Mouse (Mus musculus) liver, embryonic 16.5 days (tissue): Measurements from ENCODE around the gene Csmd2. TPM values are rescaled to one million over a fixed set of nuclear protein-coding genes. Genes with fewer than 3 reads are reported as not detected.
"Not testable (repeated sequence)": the region's sequence is repeated elsewhere in the genome, so short reads cannot be mapped to it uniquely, and the experiment has no call there.

Experiments
- ATAC-seq: fragments of 200-750 bp; cut with Nextera tagmentation; 2 replicates; pipeline ENCODE4 v1.8.0; 2017; ENCODE audit warnings: low read depth, mild to moderate bottlenecking, moderate number of reproducible peaks, moderate library complexity
- H3K27ac ChIP-seq: fragments of 300-500 bp; sonication (generic); 2 replicates; pipeline ENCODE4 v1.5.1; 2014; ENCODE audit warnings: mild to moderate bottlenecking, low read length
- H3K27me3 ChIP-seq: fragments of 300-500 bp; sonication (generic); 2 replicates; pipeline ENCODE4 v1.6.1; 2014; ENCODE audit warnings: low read depth, low read length, mixed read lengths; ENCODE audit not compliant: control insufficient read depth, insufficient read depth
- H3K36me3 ChIP-seq: fragments of 300-500 bp; sonication (generic); 2 replicates; pipeline ENCODE4 v1.6.1; 2014; ENCODE audit warnings: mild to moderate bottlenecking; ENCODE audit not compliant: control insufficient read depth, insufficient read depth
- H3K4me1 ChIP-seq: fragments of 300-500 bp; sonication (generic); 2 replicates; pipeline ENCODE4 v1.6.1; 2014; ENCODE audit warnings: low read depth, low read length, mixed read lengths; ENCODE audit not compliant: control insufficient read depth
- H3K4me2 ChIP-seq: fragments of 300-500 bp; sonication (generic); 2 replicates; pipeline ENCODE4 v1.6.1; 2014; ENCODE audit warnings: low read depth, low read length, mixed read lengths
- H3K4me3 ChIP-seq: fragments of 300-500 bp; sonication (generic); 2 replicates; pipeline ENCODE4 v1.5.1; 2014; ENCODE audit warnings: low read depth, mild to moderate bottlenecking, low read length
- H3K9ac ChIP-seq: fragments of 300-500 bp; sonication (generic); 2 replicates; pipeline ENCODE4 v1.6.1; 2014; ENCODE audit warnings: low read depth, low read length
- H3K9me3 ChIP-seq: fragments of 300-500 bp; sonication (generic); replicated peaks from 2 replicates; pipeline ENCODE4 v1.6.1; 2016; ENCODE audit warnings: low read length; ENCODE audit not compliant: control insufficient read depth
- WGBS: fragments of 180-500 bp; shearing (Covaris S2); extraction: QIAGEN DNeasy Blood & Tissue Kit; methylation state at CpG from one replicate; pipeline ENCODE4 v1.1.7; 2014; ENCODE audit not compliant: insufficient replicate concordance; 5-methylcytosine and 5-hydroxymethylcytosine counted together
- polyA plus RNA-seq: library from polyadenylated mRNA; unstranded; fragments of >200 nt; fragmentation: Nextera tagmentation; extraction: Ambion mirVana; gene quantifications from 2 replicates; pipeline ENCODE4 v1.2.1, GENCODE M21; 2015

The Csmd2 gene
- polyA plus RNA-seq, 1 experiment from 2014 or later: not detected

GRCm38 (mm10) chr4:128019465-128019864 lies 31.8 kb downstream of the Csmd2 start:
- H3K9ac ChIP-seq: no peak overlapping the region
- ATAC-seq: no peak
- no peaks in the 10 kb centered on the region for H3K36me3 ChIP-seq
- no peak overlapping the region for H3K27ac ChIP-seq
- WGBS: 42% methylated on average over 2 of the region's 2 CpGs
- no peaks in the 10 kb centered on the region for H3K9me3 ChIP-seq
- no peak overlapping the region for H3K4me2 ChIP-seq
- H3K27me3 ChIP-seq: no peaks in the 10 kb centered on the region
- H3K4me3 ChIP-seq: no peak overlapping the region
- no peaks in the 10 kb centered on the region for H3K4me1 ChIP-seq

- no peaks in the 10 kb centered on the region for H3K36me3 ChIP-seq
- no peak for ATAC-seq
- H3K4me1 ChIP-seq: no peaks in the 10 kb centered on the region
- 67% methylated on average over 1 of the region's 1 CpGs for WGBS
- H3K4me2 ChIP-seq: no peak overlapping the region
- no peaks in the 10 kb centered on the region; the same call in 1 of the 2 replicates for H3K9me3 ChIP-seq
- H3K27ac ChIP-seq: no peak overlapping the region
- no peak overlapping the region for H3K9ac ChIP-seq
- no peak overlapping the region for H3K4me3 ChIP-seq
- H3K27me3 ChIP-seq: no peaks in the 10 kb centered on the region
Measured at GRCm38 (mm10) chr4:128028294-128028693, 40.6 kb downstream of the Csmd2 start.

- Histone ChIP-seq H3K4me1 (no peaks in the 10 kb centered on the region), H3K27ac (no peak overlapping the region), H3K36me3 (no peaks in the 10 kb centered on the region), H3K9me3 (no peaks in the 10 kb centered on the region), H3K27me3 (no peaks in the 10 kb centered on the region), H3K9ac (no peak overlapping the region), H3K4me3 (no peak overlapping the region), H3K4me2 (no peak overlapping the region)
- no peak for ATAC-seq
- WGBS: 49% methylated on average over 4 of the region's 4 CpGs
Measured at GRCm38 (mm10) chr4:128041901-128042300, 54.2 kb downstream of the Csmd2 start.

GRCm38 (mm10) chr4:128042626-128043025 lies 55.0 kb downstream of the Csmd2 start:
- H3K27me3 ChIP-seq: no peaks in the 10 kb centered on the region
- H3K4me3 ChIP-seq: no peak overlapping the region
- no peak overlapping the region for H3K27ac ChIP-seq
- H3K4me2 ChIP-seq: no peak overlapping the region
- no peaks in the 10 kb centered on the region for H3K36me3 ChIP-seq
- H3K9ac ChIP-seq: no peak overlapping the region
- ATAC-seq: no peak
- H3K4me1 ChIP-seq: no peaks in the 10 kb centered on the region
- H3K9me3 ChIP-seq: no peaks in the 10 kb centered on the region
- 16% methylated on average over 5 of the region's 5 CpGs for WGBS

DNA sequence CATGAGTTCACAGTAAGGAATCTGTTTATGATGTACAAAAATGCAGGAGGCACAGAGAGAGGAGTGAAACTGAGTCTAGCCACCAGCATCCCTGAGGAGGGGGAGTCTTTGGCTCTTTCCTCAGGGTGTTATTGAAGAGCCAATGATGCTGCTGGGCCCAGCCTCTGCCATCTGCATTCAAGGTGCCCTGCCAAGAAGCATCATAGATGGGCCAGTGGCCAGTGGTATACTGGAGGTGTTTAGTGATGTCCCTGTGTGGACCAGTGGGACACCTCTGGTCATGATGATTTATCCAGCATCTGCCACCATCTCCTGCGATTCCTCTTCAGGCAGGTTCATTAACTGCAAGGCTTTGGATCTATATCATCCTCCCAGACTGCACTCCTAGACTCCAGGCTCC lies 61.1 kb downstream of the Csmd2 start:
- no peaks in the 10 kb centered on the region for H3K4me1 ChIP-seq
- no peak overlapping the region for H3K4me3 ChIP-seq
- no peak for ATAC-seq
- no peak overlapping the region for H3K27ac ChIP-seq
- H3K36me3 ChIP-seq: no peaks in the 10 kb centered on the region
- H3K4me2 ChIP-seq: no peak overlapping the region
- WGBS: 43% methylated on average over 1 of the region's 1 CpGs
- no peak overlapping the region for H3K9ac ChIP-seq
- no peaks in the 10 kb centered on the region for H3K27me3 ChIP-seq
- no peaks in the 10 kb centered on the region for H3K9me3 ChIP-seq

GRCm38 (mm10) chr4:128052701-128053100 lies 65.0 kb downstream of the Csmd2 start:
- Histone ChIP-seq H3K4me1 (no peaks in the 10 kb centered on the region), H3K4me3 (no peak overlapping the region), H3K36me3 (no peaks in the 10 kb centered on the region), H3K27ac (no peak overlapping the region), H3K4me2 (no peak overlapping the region), H3K27me3 (no peaks in the 10 kb centered on the region), H3K9ac (no peak overlapping the region), H3K9me3 (no peaks in the 10 kb centered on the region)
- 48% methylated on average over 8 of the region's 8 CpGs for WGBS
- no peak for ATAC-seq

GRCm38 (mm10) chr4:128061274-128061673 lies 73.6 kb downstream of the Csmd2 start:
- ATAC-seq, H3K9ac ChIP-seq, H3K4me1 ChIP-seq: not testable (repeated sequence)

DNA sequence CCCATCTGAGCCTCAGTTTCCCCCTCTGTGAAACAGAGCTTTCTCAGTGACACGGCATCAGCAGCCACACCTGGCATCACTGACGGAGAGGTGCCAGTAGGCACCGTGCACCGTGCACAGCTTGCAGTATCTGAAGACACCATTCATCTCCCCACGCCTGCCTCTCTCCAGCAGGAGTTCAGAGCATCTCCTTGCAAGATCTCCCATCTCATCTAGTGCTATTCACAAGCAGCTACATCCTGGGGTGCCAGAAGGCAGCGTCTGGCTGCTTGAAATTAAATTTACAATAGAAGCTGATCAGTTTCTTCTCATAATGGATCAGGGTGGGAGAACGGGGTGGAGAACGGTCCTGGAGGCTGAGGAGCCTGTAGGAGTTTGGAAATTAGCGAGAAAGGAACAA lies 79.5 kb downstream of the Csmd2 start:
- no peak overlapping the region for H3K4me2 ChIP-seq
- no peak for ATAC-seq
- no peaks in the 10 kb centered on the region for H3K27me3 ChIP-seq
- no peaks in the 10 kb centered on the region; the same call in none of the 2 replicates for H3K9me3 ChIP-seq
- no peaks in the 10 kb centered on the region for H3K4me1 ChIP-seq
- no peak overlapping the region for H3K27ac ChIP-seq
- no peaks in the 10 kb centered on the region for H3K36me3 ChIP-seq
- no peak overlapping the region for H3K9ac ChIP-seq
- no peak overlapping the region for H3K4me3 ChIP-seq
- 67% methylated on average over 9 of the region's 9 CpGs for WGBS

More at GRCm38 (mm10) chr4:128061274-128061673, 73.6 kb downstream of the Csmd2 start:
- not testable (repeated sequence) for H3K4me2 ChIP-seq, H3K27me3 ChIP-seq, H3K27ac ChIP-seq, H3K9me3 ChIP-seq, H3K4me3 ChIP-seq, H3K36me3 ChIP-seq
- 53% methylated on average over 2 of the region's 2 CpGs for WGBS

GRCm38 (mm10) chr4:128084466-128084865 lies 96.8 kb downstream of the Csmd2 start:
- Histone ChIP-seq H3K9me3 (no peaks in the 10 kb centered on the region), H3K4me2 (no peak overlapping the region), H3K27ac (no peak overlapping the region), H3K4me3 (no peak overlapping the region), H3K4me1 (no peaks in the 10 kb centered on the region), H3K9ac (no peak overlapping the region), H3K36me3 (no peaks in the 10 kb centered on the region), H3K27me3 (no peaks in the 10 kb centered on the region)
- 54% methylated on average over 3 of the region's 3 CpGs for WGBS
- ATAC-seq: no peak
